Mouse (Mus musculus) layer of hippocampus, adult 9-10 months (tissue): ENCODE data around the gene Cxcl14.

Source experiments
- DNase-seq: peaks from one replicate; pipeline ENCODE4 v3.0.0; 2022; ENCODE audit warnings: low spot score

The Cxcl14 gene

GRCm38 (mm10) chr13:56289261-56289660, 7.1 kb downstream of the Cxcl14 start:
- no peak for DNase-seq

GRCm38 (mm10) chr13:56288601-56289000, 7.8 kb downstream of the Cxcl14 start:
- DNase-seq, result no peak

GRCm38 (mm10) chr13:56287091-56287490, 9.3 kb downstream of the Cxcl14 start:
- DNase-seq, result no peak

- no peak for DNase-seq
Measured at GRCm38 (mm10) chr13:56283321-56283720, 13.0 kb downstream of the Cxcl14 start.

DNA sequence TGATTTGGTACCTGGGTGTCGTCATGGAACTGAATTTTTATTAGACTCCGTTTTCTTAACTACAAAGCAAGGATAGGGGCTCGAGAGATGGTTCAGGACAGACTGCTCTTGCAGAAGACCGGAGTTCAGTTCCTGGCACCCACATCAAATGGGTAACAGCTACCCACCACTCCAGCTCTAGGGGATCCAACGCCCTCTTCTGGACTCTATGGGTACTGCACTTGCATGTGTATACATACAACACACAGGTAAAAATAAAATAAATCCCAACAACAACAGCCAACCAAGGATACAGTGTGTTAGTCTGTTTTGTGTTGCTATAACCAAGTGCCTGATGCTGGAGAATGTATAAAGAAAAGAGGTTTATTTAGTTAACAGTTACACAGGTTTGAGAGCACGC, 16.0 kb downstream of the Cxcl14 start:
- no peak for DNase-seq

DNA sequence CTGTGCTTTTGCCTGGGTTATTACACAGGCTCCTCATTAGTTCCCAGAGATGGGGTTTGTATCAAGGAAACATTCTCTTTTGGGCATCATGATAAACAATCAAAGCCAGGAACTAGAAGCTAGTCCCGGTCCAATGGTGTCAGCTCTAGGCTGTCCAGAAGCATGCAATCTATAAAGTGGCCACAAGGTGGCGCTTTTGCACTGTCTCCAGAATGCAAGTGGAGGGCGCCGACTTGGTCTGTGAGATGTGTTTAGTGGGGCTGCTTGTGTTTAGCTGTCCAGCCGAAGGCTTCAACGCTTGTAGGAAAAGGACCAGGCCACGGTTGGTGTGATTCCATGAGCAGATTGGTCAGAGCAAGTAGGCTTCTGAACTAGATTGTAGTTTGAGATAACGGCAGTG, 16.9 kb downstream of the Cxcl14 start:
- DNase-seq, result peak; percentile 78

DNA sequence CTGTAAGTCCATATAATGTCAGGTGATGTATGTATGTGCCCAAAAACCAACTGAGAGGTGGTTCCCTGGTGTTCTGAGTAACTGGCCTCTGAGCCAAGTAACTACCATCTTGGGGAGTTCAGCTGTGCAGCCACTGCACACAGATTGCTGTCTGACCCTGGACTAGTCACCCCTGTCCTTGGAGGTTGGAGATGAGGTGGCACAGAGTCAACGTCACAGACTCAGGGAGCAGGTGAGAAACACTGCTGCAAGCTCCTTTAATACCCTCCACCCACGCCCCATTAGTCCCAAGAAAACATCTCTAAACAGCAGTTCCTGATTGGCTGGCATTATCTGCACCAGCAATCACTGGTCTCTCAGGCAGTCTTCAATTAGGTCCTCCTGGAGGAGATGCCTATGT, 21.2 kb downstream of the Cxcl14 start:
- no peak for DNase-seq

DNA sequence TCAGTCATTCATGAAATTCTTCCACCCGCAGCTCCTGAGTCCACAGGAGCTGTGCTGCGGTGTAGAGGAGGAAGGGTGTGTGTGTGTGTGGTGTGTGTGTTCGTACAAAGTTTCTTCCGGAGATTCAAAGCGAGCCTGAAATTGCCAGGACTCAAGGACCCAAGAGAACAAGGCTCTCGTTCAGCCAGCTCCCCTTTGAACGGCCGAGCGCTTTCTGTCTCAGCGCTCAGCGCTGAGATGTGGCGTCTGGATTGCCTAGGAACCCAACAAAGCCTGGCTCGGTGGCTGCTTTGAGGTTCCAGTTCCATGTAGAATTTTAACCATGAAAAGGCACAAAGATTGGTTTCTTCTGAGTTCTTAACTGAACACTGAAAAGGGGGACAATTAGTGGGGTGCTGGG, 26.2 kb downstream of the Cxcl14 start:
- DNase-seq, result no peak

- no peak for DNase-seq
Measured at GRCm38 (mm10) chr13:56267396-56267795, 29.0 kb downstream of the Cxcl14 start.

GRCm38 (mm10) chr13:56266435-56266834, 29.9 kb downstream of the Cxcl14 start:
- DNase-seq, result peak; percentile 18

DNA sequence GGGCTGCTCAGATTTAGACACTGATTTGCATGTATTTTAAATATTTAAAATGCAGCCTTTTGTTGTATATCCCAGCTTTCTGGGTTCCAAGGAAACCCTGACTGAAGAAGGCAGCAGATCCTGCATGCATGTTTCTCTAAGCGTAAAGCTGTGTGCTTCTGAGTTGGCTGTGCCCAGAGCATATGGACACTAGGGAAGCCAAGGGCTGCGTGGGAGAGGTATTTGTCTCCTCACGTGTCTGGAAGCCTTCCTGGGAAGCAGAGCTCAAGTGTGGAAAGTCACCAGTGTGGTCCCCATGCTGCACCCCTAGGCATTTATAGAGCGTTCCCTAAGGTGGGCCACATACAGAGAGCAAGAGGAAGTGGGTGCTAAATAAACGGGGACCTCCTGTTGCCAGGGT, 30.7 kb downstream of the Cxcl14 start:
- peak; percentile 24 for DNase-seq

- DNase-seq, result no peak
Measured at GRCm38 (mm10) chr13:56262269-56262668, 34.1 kb downstream of the Cxcl14 start.

DNA sequence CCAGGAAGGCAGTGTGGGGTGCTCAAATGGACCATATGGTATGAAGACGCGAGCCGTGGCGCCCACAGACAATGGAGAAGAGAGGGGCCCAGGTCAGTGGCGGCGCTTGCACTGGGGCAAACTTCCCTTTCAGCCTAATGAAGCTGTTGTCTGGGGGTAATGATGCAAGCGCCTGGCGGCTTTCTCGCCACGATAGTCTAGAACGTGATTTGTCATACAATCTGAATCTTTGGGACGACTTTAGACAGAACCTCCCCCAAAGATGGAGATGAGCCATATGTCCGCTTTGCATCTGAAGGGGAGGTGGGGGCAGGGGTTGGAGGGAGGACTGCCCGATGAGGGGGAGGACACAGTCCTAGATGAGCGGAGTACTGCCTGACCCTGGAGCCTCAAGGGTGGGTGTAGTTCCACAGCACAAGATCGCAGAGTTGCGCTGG, 36.0 kb downstream of the Cxcl14 start:
- DNase-seq, result no peak

DNA sequence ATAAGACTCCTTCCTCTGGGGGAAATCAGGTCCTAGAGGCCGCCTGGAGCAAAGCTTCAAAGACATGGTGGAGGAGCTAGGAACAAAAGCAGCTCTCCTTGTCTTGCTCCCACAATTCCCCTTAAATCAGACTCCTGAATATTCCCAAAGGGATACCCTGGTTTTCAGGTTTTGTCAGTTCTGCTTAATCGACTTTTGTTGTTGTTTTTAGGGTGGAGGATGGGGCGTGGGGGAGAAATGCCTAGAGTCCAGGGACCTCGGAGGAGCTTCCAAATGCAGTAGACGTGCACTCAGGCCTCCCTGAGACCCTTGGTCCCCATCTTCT, 36.5 kb downstream of the Cxcl14 start:
- DNase-seq, result no peak

DNA sequence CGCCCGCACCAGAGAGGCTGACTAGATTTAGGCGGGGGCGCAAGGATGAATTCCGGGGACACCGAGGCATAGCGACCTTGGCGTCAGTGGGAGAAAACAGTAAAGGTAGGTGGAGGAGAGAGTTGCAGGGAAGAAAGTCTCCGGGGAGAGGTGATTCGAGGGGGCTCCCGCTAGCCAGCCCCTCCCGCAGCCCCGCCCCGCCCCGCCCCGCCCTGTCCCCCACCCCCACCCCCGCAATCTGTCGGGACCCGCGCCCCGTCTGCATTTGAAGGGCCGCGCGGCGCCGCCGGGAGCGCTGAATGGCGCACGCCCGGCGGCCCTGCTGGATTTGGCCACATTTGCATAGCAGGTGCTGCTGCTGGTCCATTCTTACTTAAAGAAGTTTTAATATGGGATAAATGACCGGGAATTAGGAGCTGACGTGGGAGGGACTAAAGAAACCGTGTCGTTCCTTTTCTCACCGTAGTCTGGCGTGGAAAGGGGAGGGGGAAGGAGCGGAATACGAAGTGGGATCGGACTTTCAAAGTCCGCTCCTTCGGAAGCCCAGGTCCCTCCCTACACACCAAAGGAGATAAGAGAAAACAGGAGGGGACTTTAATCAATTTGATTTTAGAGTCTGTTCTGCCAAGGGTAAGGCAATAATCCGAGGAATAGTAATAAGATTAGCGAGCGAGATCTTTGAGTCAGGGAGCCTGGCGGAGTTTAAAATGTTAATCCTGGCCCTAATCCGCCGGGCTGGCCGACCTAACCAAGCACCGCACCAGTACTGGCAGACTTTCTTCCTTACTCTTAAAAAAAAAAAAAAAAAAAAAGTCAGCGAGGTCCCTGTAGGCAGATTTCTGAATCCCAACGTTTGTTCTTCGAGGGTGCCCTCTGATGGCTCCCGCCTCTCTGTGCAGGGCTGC, 37.1 kb downstream of the Cxcl14 start:
- DNase-seq, result no peak

DNA sequence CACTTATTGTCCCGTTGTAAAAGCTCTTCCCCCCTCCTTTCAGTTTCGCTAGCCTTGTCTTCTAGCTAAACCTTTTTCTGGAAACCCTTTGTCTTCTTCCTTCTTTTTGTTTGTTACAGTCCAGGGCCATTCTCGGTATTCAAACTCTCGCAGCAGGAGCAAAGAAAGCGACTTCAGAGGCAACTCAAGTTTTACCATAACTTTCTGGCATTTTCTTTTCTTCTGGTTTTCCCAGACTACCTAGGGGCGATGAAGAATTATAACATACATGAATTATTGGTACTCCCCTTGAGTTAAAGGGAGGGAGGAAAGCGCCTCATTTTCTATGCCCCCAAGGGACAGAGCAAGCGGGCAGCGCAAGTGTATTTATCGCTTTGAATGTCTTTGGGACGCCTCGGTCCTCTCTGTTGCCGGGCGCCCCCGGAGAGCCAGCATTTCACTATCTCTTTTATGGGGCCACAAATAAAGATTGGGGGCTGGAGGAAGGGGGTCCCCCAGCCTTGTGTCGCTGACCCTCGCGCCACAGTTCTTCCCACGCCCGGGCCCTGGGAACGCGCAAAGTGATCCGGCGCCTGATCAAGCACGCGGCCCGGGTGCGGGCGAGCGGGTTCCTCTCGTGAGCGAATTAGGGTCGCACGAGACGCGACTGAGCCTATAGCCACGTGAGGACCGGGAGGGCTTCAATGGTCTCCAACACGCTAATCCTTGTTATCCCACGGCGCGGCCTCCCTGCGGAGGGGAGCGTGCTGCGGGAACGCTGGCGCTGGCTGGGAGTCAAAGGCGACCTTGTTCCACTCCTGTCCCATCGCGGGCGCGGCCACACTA, 37.9 kb downstream of the Cxcl14 start:
- DNase-seq, result no peak

- DNase-seq, result no peak
Measured at GRCm38 (mm10) chr13:56257469-56258153, 38.7 kb downstream of the Cxcl14 start.

DNA sequence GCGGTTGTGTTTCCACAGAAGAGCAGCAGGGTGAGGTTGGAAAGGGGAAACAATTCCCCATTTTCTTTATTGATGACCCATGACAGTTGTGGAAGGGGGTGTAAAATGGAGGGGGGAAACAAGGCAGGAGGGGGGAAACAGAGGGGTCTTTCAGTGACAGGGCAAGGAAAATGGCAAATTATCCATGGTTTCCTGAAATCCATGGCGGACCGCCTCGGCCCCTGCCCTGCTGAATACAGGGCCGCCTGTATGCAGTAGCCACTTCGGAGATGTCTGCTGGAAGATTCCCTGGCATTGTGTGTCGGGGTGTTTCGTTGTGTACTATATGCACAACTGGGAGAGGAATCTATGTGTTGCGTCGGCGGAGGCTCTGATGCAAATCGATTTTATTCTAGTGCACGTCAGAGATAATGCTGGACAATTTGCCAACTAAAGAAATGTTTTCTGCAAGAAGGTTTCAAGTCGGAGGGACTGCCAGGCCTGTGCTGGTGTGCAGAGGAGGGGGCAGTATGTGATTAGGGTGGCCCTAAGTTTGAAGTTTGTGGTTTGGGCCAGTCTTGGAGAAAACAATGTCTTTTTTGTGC, 39.5 kb downstream of the Cxcl14 start:
- DNase-seq, result no peak

DNA sequence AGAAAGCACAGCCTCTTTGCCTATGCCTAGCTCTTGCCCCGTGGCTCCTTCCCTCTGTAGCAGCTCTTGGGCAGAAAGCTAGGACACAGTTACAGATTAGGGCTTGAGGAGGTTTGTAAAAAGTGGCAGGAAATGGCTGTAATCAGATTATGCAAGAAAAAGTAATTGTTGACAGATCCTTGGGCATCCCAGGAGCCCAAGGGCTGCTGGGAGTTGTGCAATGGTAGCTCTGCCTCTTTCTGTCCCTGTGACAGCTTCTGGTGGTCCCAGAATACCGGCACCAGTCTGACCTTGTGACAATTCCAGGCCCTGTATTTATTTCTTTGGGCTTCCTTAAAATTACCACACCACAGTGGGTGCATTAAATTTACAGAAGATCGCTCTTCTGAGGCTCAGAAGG, 43.0 kb downstream of the Cxcl14 start:
- DNase-seq, result no peak

DNA sequence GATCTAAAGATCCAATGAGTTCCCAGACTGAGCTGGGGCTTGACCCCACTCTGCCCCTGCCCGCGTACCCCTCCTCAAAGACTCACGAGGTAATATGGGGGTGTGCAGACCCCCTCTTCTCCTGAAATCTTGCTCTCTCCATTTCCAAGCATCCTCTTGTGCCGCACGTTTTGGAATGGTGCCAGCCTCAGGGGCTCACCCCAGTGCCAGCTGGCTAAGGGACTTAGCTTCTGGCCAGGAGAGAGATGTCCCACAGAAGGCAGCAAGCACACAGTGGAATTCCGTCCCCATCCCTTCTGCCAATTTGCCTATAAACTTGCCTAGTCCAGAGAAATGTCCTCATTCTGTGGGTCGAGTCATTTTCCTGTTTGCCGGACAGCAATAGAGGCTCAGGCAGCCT, 43.6 kb downstream of the Cxcl14 start:
- DNase-seq, result no peak

- no peak for DNase-seq
Measured at GRCm38 (mm10) chr13:56251924-56252619, 44.3 kb downstream of the Cxcl14 start, which contains the start of gene Neurog1. Gene Neurog1, minus strand, starts transcription at chr13:56252163.
